Mouse (Mus musculus): ENCODE results near the gene Rwdd4a. TPM values are rescaled to one million over a fixed set of nuclear protein-coding genes. Genes with fewer than 3 reads are reported as not detected.

Rwdd4a gene
- polyA plus RNA-seq, 1 experiment from 2014 or later: 39.4 TPM

DNA sequence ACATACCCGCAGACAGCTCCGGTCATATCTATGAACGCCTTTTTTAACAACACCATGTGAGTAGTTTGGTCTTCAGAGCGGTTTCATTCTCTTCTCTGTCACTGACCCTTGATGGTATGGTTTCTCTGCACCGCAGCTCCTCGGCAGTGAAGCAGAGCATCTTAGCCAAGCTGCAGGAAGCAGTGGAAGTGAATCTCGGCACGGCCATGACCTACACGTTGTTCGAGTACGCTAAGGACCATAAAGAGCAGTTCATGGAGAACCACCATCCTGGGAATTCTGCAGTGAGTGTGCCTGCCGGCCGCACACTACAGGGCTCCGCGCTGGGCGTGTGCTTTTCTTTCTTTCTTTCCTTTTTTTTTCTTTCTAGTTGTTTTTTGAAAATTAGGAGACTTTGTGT is 9.3 kb downstream of the Rwdd4a start:
- WGBS: 94% methylated on average over 16 of the region's 16 CpGs
- Histone ChIP-seq H3K9me3 (no peaks in the 10 kb centered on the region), H3K4me1 (no peaks in the 10 kb centered on the region), H3K27ac (replicated peaks) (no peak overlapping the region), H3K4me3 (no peak overlapping the region), H3K36me3 (peaks cover 66% of the 10 kb centered on the region), H3K27me3 (no peaks in the 10 kb centered on the region), H3K9ac (replicated peaks) (no peak overlapping the region), H3K4me2 (replicated peaks) (no peak overlapping the region)
- no peak for ATAC-seq (replicated peaks)

GRCm38 (mm10) chr8:47544094-47544493 is 10.6 kb downstream of the Rwdd4a start:
- Histone ChIP-seq H3K27me3 (no peaks in the 10 kb centered on the region), H3K36me3 (peaks cover 70% of the 10 kb centered on the region), H3K4me3 (no peak overlapping the region), H3K4me2 (replicated peaks) (no peak overlapping the region), H3K9me3 (no peaks in the 10 kb centered on the region), H3K4me1 (no peaks in the 10 kb centered on the region), H3K27ac (replicated peaks) (no peak overlapping the region), H3K9ac (replicated peaks) (no peak overlapping the region)
- WGBS: 94% methylated on average over 5 of the region's 5 CpGs
- no peak for ATAC-seq (replicated peaks)

DNA sequence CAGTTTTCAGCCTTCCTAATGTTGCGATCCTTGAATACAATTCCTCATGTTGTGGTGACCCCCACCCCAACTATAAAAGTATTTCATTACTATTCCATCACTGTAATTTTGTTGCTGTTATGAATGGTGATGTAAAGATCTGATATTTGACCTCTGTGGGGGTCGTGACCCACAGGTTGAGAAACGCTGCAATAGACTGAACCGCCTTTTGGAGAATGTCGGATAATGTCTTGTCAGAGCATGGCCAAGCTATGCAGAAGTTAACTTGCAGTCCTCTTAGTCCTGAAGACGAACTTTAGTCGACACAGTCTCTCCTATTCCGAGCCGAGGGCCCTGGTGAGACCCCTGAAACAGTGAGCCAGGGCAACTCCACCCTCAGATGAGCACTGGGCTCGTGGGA is 13.6 kb downstream of the Rwdd4a start:
- Histone ChIP-seq H3K27me3 (no peaks in the 10 kb centered on the region), H3K4me3 (no peak overlapping the region), H3K9ac (replicated peaks) (no peak overlapping the region), H3K9me3 (no peaks in the 10 kb centered on the region), H3K27ac (replicated peaks) (no peak overlapping the region), H3K4me2 (replicated peaks) (no peak overlapping the region), H3K36me3 (peaks cover 85% of the 10 kb centered on the region), H3K4me1 (no peaks in the 10 kb centered on the region)
- ATAC-seq (replicated peaks): no peak
- 98% methylated on average over 10 of the region's 10 CpGs for WGBS

GRCm38 (mm10) chr8:47553613-47554012 is 20.1 kb downstream of the Rwdd4a start:
- no peak overlapping the region for H3K9ac ChIP-seq (replicated peaks)
- H3K4me3 ChIP-seq: no peak overlapping the region
- WGBS: 83% methylated on average over 6 of the region's 6 CpGs
- ATAC-seq (replicated peaks): no peak
- H3K4me1 ChIP-seq: no peaks in the 10 kb centered on the region
- no peak overlapping the region for H3K27ac ChIP-seq (replicated peaks)
- no peaks in the 10 kb centered on the region for H3K9me3 ChIP-seq
- H3K27me3 ChIP-seq: no peaks in the 10 kb centered on the region
- peaks cover 39% of the 10 kb centered on the region for H3K36me3 ChIP-seq
- no peak overlapping the region for H3K4me2 ChIP-seq (replicated peaks)

DNA sequence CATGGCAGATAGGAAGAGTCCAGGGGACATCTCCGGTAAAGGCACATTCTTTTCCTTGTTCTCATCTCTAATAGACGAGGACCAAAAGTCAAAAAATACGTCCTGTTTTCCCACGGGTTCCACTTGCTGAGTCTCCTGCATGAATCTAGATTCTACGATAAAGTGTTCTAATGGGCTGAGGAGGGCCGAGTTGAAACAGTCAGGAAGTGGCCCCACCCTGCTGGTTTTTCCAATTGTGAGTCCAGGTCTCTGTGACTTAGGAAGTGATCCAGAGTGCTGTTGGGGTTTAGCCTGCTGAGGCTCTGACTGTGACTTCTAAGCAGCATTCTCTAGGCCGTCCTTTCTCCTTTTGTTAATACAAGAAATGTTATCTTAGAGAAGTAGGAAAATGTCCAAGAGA is 23.0 kb downstream of the Rwdd4a start:
- Histone ChIP-seq H3K9ac (replicated peaks) (no peak overlapping the region), H3K4me2 (replicated peaks) (no peak overlapping the region), H3K27ac (replicated peaks) (no peak overlapping the region), H3K27me3 (no peaks in the 10 kb centered on the region), H3K4me1 (no peaks in the 10 kb centered on the region), H3K9me3 (no peaks in the 10 kb centered on the region), H3K36me3 (peaks cover 13% of the 10 kb centered on the region), H3K4me3 (no peak overlapping the region)
- WGBS: 93% methylated on average over 7 of the region's 7 CpGs
- no peak for ATAC-seq (replicated peaks)

DNA sequence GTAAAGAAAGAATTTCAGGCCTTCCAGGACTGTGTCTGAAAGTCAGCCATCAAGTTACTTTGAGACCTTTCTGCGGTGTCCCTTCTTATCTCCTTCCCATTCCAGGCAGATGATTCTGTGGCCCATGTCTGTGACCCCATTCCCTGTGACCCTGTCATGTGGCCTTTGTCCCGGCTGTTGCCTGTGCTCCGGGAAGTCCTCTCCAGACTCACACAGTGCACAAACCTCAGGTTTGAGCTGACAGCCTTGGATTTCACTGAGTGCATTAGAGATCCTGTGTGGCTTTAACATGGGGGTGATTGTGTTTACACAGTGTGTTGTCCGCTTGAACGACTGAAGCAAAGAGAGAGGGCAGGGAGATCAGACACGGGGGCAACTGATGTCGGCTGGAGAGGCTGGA is 24.8 kb downstream of the Rwdd4a start:
- H3K36me3 ChIP-seq: peaks cover 3% of the 10 kb centered on the region; the same call in 1 of the 2 replicates
- H3K27ac ChIP-seq (replicated peaks): no peak overlapping the region
- ATAC-seq (replicated peaks): no peak
- H3K4me3 ChIP-seq: no peak overlapping the region
- WGBS: 58% methylated on average over 7 of the region's 7 CpGs
- no peaks in the 10 kb centered on the region for H3K27me3 ChIP-seq
- H3K4me1 ChIP-seq: no peaks in the 10 kb centered on the region
- H3K4me2 ChIP-seq (replicated peaks): no peak overlapping the region
- H3K9ac ChIP-seq (replicated peaks): no peak overlapping the region
- H3K9me3 ChIP-seq: no peaks in the 10 kb centered on the region

GRCm38 (mm10) chr8:47560801-47561200 is 27.3 kb downstream of the Rwdd4a start:
- H3K9me3 ChIP-seq: no peaks in the 10 kb centered on the region
- no peak overlapping the region for H3K4me2 ChIP-seq (replicated peaks)
- no peaks in the 10 kb centered on the region for H3K36me3 ChIP-seq
- H3K9ac ChIP-seq (replicated peaks): no peak overlapping the region
- H3K27ac ChIP-seq (replicated peaks): no peak overlapping the region
- ATAC-seq (replicated peaks): no peak
- 92% methylated on average over 7 of the region's 7 CpGs for WGBS
- no peaks in the 10 kb centered on the region for H3K27me3 ChIP-seq
- no peaks in the 10 kb centered on the region for H3K4me1 ChIP-seq
- H3K4me3 ChIP-seq: no peak overlapping the region

DNA sequence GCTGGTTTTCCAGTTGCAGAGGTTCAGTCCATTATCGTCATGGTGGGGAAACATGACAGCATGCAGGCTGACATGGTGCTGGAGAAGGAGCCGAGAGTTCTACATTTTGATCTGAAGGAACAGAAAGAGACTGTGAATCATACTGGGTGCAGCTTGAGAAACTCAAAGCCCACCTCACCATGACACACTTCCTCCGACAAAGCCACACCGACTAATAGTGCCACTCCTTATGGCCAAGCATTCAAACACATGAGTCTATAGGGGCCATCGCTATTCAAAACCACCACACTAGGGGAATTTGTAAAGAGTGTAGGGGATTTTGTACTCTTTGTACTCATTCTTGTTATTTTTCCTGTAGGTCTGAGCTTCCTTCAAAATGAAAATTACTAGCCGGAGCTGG is 33.1 kb downstream of the Rwdd4a start:
- H3K9ac ChIP-seq (replicated peaks): no peak overlapping the region
- H3K9me3 ChIP-seq: no peaks in the 10 kb centered on the region
- H3K27ac ChIP-seq (replicated peaks): no peak overlapping the region
- no peaks in the 10 kb centered on the region for H3K27me3 ChIP-seq
- no peak for ATAC-seq (replicated peaks)
- no peaks in the 10 kb centered on the region for H3K4me1 ChIP-seq
- H3K4me2 ChIP-seq (replicated peaks): no peak overlapping the region
- no peaks in the 10 kb centered on the region for H3K36me3 ChIP-seq
- no peak overlapping the region for H3K4me3 ChIP-seq
- WGBS: 75% methylated on average over 6 of the region's 6 CpGs

DNA sequence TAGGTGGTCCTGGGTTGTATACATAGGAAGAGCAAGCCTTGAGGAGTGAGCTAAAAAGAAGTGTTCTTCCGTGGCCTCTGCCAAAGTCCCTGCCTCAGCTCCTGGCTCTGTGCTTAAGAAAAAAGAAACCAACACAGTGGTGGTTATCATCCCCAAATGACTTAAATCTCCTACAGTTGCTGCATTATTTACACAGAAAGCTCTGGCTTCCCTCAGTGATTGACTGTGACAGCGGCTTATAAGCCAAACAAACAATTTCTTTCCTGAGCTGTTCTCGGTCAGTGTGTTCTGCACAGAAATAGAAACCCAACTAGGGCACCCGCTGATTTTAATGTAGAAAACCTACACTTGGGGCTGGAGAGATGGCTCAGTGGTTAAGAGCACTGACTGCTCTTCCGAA is 34.6 kb downstream of the Rwdd4a start:
- H3K9me3 ChIP-seq: no peaks in the 10 kb centered on the region
- H3K27ac ChIP-seq (replicated peaks): no peak overlapping the region
- no peak overlapping the region for H3K4me2 ChIP-seq (replicated peaks)
- H3K4me1 ChIP-seq: no peaks in the 10 kb centered on the region
- no peak overlapping the region for H3K9ac ChIP-seq (replicated peaks)
- ATAC-seq (replicated peaks): no peak
- H3K36me3 ChIP-seq: no peaks in the 10 kb centered on the region
- 93% methylated on average over 5 of the region's 5 CpGs for WGBS
- no peaks in the 10 kb centered on the region for H3K27me3 ChIP-seq
- H3K4me3 ChIP-seq: no peak overlapping the region

GRCm38 (mm10) chr8:47570161-47570560 is 36.7 kb downstream of the Rwdd4a start:
- Histone ChIP-seq H3K27me3 (no peaks in the 10 kb centered on the region), H3K36me3 (no peaks in the 10 kb centered on the region), H3K4me1 (no peaks in the 10 kb centered on the region), H3K4me3 (no peak overlapping the region), H3K27ac (replicated peaks) (no peak overlapping the region), H3K4me2 (replicated peaks) (no peak overlapping the region), H3K9me3 (no peaks in the 10 kb centered on the region), H3K9ac (replicated peaks) (no peak overlapping the region)
- WGBS: 84% methylated on average over 6 of the region's 6 CpGs
- ATAC-seq (replicated peaks): no peak

GRCm38 (mm10) chr8:47573482-47573881 is 40.0 kb downstream of the Rwdd4a start:
- Histone ChIP-seq H3K36me3 (no peaks in the 10 kb centered on the region), H3K27ac (replicated peaks) (no peak overlapping the region), H3K9me3 (no peaks in the 10 kb centered on the region), H3K4me2 (replicated peaks) (no peak overlapping the region), H3K27me3 (no peaks in the 10 kb centered on the region), H3K9ac (replicated peaks) (no peak overlapping the region), H3K4me1 (no peaks in the 10 kb centered on the region), H3K4me3 (no peak overlapping the region)
- no peak for ATAC-seq (replicated peaks)
- WGBS: 88% methylated on average over 7 of the region's 7 CpGs

- Histone ChIP-seq H3K4me3 (no peak overlapping the region), H3K9ac (replicated peaks) (no peak overlapping the region), H3K4me2 (replicated peaks) (no peak overlapping the region), H3K9me3 (no peaks in the 10 kb centered on the region), H3K27ac (replicated peaks) (no peak overlapping the region), H3K36me3 (no peaks in the 10 kb centered on the region), H3K4me1 (no peaks in the 10 kb centered on the region), H3K27me3 (no peaks in the 10 kb centered on the region)
- peak; percentile 64; the same call in 1 of the 2 replicates for ATAC-seq (replicated peaks)
- 71% methylated on average over 7 of the region's 7 CpGs for WGBS
Measured at GRCm38 (mm10) chr8:47581454-47581853, 48.0 kb downstream of the Rwdd4a start.

DNA sequence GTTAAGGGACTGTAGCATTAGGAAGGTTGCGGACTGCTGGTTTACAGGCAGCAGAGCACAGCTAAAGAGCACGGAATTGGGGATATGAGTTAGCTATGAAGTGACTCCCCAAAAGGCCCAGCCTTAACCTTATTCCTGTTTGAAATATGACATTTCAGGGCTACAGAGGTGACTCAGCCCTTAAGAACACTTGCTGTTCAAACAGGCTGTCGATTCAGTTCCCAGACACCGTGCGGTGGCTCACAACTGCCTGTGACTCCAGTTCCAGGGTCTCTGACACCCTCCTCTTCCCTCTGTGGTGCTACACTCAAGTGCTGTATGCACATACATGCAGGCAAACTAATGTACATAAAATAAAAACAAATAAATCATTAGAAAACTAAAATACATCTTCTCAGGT is 55.2 kb downstream of the Rwdd4a start:
- H3K36me3 ChIP-seq: no peaks in the 10 kb centered on the region
- no peak overlapping the region for H3K4me3 ChIP-seq
- ATAC-seq (replicated peaks): no peak
- no peak overlapping the region for H3K27ac ChIP-seq (replicated peaks)
- H3K9me3 ChIP-seq: no peaks in the 10 kb centered on the region
- no peaks in the 10 kb centered on the region for H3K27me3 ChIP-seq
- 0 out of 2 replicates have a peak, but pooled peaks cover 5% of the 10 kb centered on the region for H3K4me1 ChIP-seq
- H3K9ac ChIP-seq (replicated peaks): no peak overlapping the region
- 95% methylated on average over 5 of the region's 5 CpGs for WGBS
- H3K4me2 ChIP-seq (replicated peaks): no peak overlapping the region
